Mouse (Mus musculus): ENCODE results near the gene P4ha3. TPM values are rescaled to one million over a fixed set of nuclear protein-coding genes. Genes with fewer than 3 reads are reported as not detected.

P4ha3 gene
- polyA plus RNA-seq, 1 experiment from 2014 or later, result 4.9 TPM

- Histone ChIP-seq H3K9me3 (ENCODE audit: control insufficient read depth, low read length) (no peaks in the 10 kb centered on the region), H3K36me3 (ENCODE audit: control insufficient read depth, insufficient read depth, low read length) (peaks cover 12% of the 10 kb centered on the region), H3K27me3 (ENCODE audit: control insufficient read depth, insufficient read depth, low read length) (no peaks in the 10 kb centered on the region), H3K4me3 (ENCODE audit: low read depth, low read length) (no peak overlapping the region), H3K27ac (ENCODE audit: low read depth, low read length) (no peak overlapping the region), H3K9ac (ENCODE audit: low read length) (no peak overlapping the region), H3K4me2 (ENCODE audit: low read depth) (no peak overlapping the region), H3K4me1 (ENCODE audit: control insufficient read depth, insufficient read depth, low read length) (no peaks in the 10 kb centered on the region)
- WGBS, result 95% methylated on average over 2 of the region's 2 CpGs
- DNase-seq (ENCODE audit: low spot score), result no peak
- no peak for ATAC-seq (ENCODE audit: insufficient read depth, low FRiP score, low TSS enrichment)
Observed at GRCm38 (mm10) chr7:100335921-100336320, 50.6 kb downstream of the P4ha3 start.

- Histone ChIP-seq H3K27ac (ENCODE audit: low read depth, low read length) (no peak overlapping the region), H3K36me3 (ENCODE audit: control insufficient read depth, insufficient read depth, low read length) (no peaks in the 10 kb centered on the region), H3K4me1 (ENCODE audit: control insufficient read depth, insufficient read depth, low read length) (no peaks in the 10 kb centered on the region), H3K9ac (ENCODE audit: low read length) (no peak overlapping the region), H3K4me3 (ENCODE audit: low read depth, low read length) (no peak overlapping the region), H3K4me2 (ENCODE audit: low read depth) (no peak overlapping the region), H3K27me3 (ENCODE audit: control insufficient read depth, insufficient read depth, low read length) (no peaks in the 10 kb centered on the region), H3K9me3 (ENCODE audit: control insufficient read depth, low read length) (no peaks in the 10 kb centered on the region)
- 88% methylated on average over 4 of the region's 4 CpGs for WGBS
- ATAC-seq (ENCODE audit: insufficient read depth, low FRiP score, low TSS enrichment) (no peak), DNase-seq (ENCODE audit: low spot score) (no peak)
Observed at GRCm38 (mm10) chr7:100354984-100355383, 69.7 kb downstream of the P4ha3 start.

GRCm38 (mm10) chr7:100356324-100356723, 71.0 kb downstream of the P4ha3 start:
- H3K9me3 ChIP-seq (ENCODE audit: control insufficient read depth, low read length), result no peaks in the 10 kb centered on the region
- no peaks in the 10 kb centered on the region for H3K4me1 ChIP-seq (ENCODE audit: control insufficient read depth, insufficient read depth, low read length)
- 86% methylated on average over 5 of the region's 5 CpGs for WGBS
- no peaks in the 10 kb centered on the region for H3K36me3 ChIP-seq (ENCODE audit: control insufficient read depth, insufficient read depth, low read length)
- ATAC-seq (ENCODE audit: insufficient read depth, low FRiP score, low TSS enrichment), result no peak
- H3K4me3 ChIP-seq (ENCODE audit: low read depth, low read length), result no peak overlapping the region
- H3K27ac ChIP-seq (ENCODE audit: low read depth, low read length), result no peak overlapping the region
- H3K4me2 ChIP-seq (ENCODE audit: low read depth), result no peak overlapping the region
- DNase-seq (ENCODE audit: low spot score), result no peak
- no peaks in the 10 kb centered on the region for H3K27me3 ChIP-seq (ENCODE audit: control insufficient read depth, insufficient read depth, low read length)
- H3K9ac ChIP-seq (ENCODE audit: low read length), result no peak overlapping the region

GRCm38 (mm10) chr7:100356768-100357167, 71.4 kb downstream of the P4ha3 start:
- no peak for DNase-seq (ENCODE audit: low spot score)

GRCm38 (mm10) chr7:100357856-100358255, 72.5 kb downstream of the P4ha3 start:
- Histone ChIP-seq H3K9me3 (ENCODE audit: control insufficient read depth, low read length) (no peaks in the 10 kb centered on the region), H3K9ac (ENCODE audit: low read length) (no peak overlapping the region), H3K4me1 (ENCODE audit: control insufficient read depth, insufficient read depth, low read length) (no peaks in the 10 kb centered on the region), H3K27me3 (ENCODE audit: control insufficient read depth, insufficient read depth, low read length) (no peaks in the 10 kb centered on the region), H3K27ac (ENCODE audit: low read depth, low read length) (no peak overlapping the region), H3K36me3 (ENCODE audit: control insufficient read depth, insufficient read depth, low read length) (no peaks in the 10 kb centered on the region), H3K4me3 (ENCODE audit: low read depth, low read length) (no peak overlapping the region), H3K4me2 (ENCODE audit: low read depth) (no peak overlapping the region)
- DNase-seq (ENCODE audit: low spot score) (no peak), ATAC-seq (ENCODE audit: insufficient read depth, low FRiP score, low TSS enrichment) (no peak)

More at GRCm38 (mm10) chr7:100356768-100357167, 71.4 kb downstream of the P4ha3 start:
- Histone ChIP-seq H3K4me1 (ENCODE audit: control insufficient read depth, insufficient read depth, low read length) (no peaks in the 10 kb centered on the region), H3K9ac (ENCODE audit: low read length) (no peak overlapping the region), H3K4me3 (ENCODE audit: low read depth, low read length) (no peak overlapping the region), H3K9me3 (ENCODE audit: control insufficient read depth, low read length) (no peaks in the 10 kb centered on the region), H3K27me3 (ENCODE audit: control insufficient read depth, insufficient read depth, low read length) (no peaks in the 10 kb centered on the region), H3K36me3 (ENCODE audit: control insufficient read depth, insufficient read depth, low read length) (no peaks in the 10 kb centered on the region), H3K27ac (ENCODE audit: low read depth, low read length) (no peak overlapping the region), H3K4me2 (ENCODE audit: low read depth) (no peak overlapping the region)
- ATAC-seq (ENCODE audit: insufficient read depth, low FRiP score, low TSS enrichment), result no peak
- WGBS, result 98% methylated on average over 1 of the region's 1 CpGs

- DNase-seq (ENCODE audit: low spot score) (no peak), ATAC-seq (ENCODE audit: insufficient read depth, low FRiP score, low TSS enrichment) (no peak)
- H3K36me3 ChIP-seq (ENCODE audit: control insufficient read depth, insufficient read depth, low read length), result no peaks in the 10 kb centered on the region
- no peak overlapping the region for H3K4me3 ChIP-seq (ENCODE audit: low read depth, low read length)
- no peaks in the 10 kb centered on the region for H3K4me1 ChIP-seq (ENCODE audit: control insufficient read depth, insufficient read depth, low read length)
- no peaks in the 10 kb centered on the region for H3K27me3 ChIP-seq (ENCODE audit: control insufficient read depth, insufficient read depth, low read length)
- no peak overlapping the region for H3K27ac ChIP-seq (ENCODE audit: low read depth, low read length)
- H3K9me3 ChIP-seq (ENCODE audit: control insufficient read depth, low read length), result no peaks in the 10 kb centered on the region
- H3K9ac ChIP-seq (ENCODE audit: low read length), result no peak overlapping the region
- 94% methylated on average over 2 of the region's 2 CpGs for WGBS
- H3K4me2 ChIP-seq (ENCODE audit: low read depth), result no peak overlapping the region
Observed at GRCm38 (mm10) chr7:100363162-100363561, 77.8 kb downstream of the P4ha3 start.

- no peaks in the 10 kb centered on the region for H3K9me3 ChIP-seq (ENCODE audit: control insufficient read depth, low read length)
- WGBS, result 57% methylated on average over 6 of the region's 6 CpGs
- H3K36me3 ChIP-seq (ENCODE audit: control insufficient read depth, insufficient read depth, low read length), result no peaks in the 10 kb centered on the region
- no peak overlapping the region for H3K27ac ChIP-seq (ENCODE audit: low read depth, low read length)
- no peak overlapping the region for H3K4me3 ChIP-seq (ENCODE audit: low read depth, low read length)
- H3K4me2 ChIP-seq (ENCODE audit: low read depth), result no peak overlapping the region
- no peaks in the 10 kb centered on the region for H3K27me3 ChIP-seq (ENCODE audit: control insufficient read depth, insufficient read depth, low read length)
- H3K4me1 ChIP-seq (ENCODE audit: control insufficient read depth, insufficient read depth, low read length), result peaks cover 2% of the 10 kb centered on the region; the same call in 1 of the 2 replicates
- H3K9ac ChIP-seq (ENCODE audit: low read length), result no peak overlapping the region
- DNase-seq (ENCODE audit: low spot score) (no peak), ATAC-seq (ENCODE audit: insufficient read depth, low FRiP score, low TSS enrichment) (no peak)
Observed at GRCm38 (mm10) chr7:100364888-100365287, 79.6 kb downstream of the P4ha3 start.

Other genes with a start within 250 kb of the P4ha3 start
- 76.9 and 78.2 TPM in 2 replicates for gene Pold3, start 164.0 kb upstream of the P4ha3 start, polyA plus RNA-seq (2014; fragmentation: Nextera tagmentation; extraction: Ambion mirVana)
- 22.9 and 24.2 TPM in 2 replicates for gene Lipt2, start 126.2 kb upstream of the P4ha3 start, polyA plus RNA-seq (2014; fragmentation: Nextera tagmentation; extraction: Ambion mirVana)
- gene Kcne3, start 109.0 kb upstream of the P4ha3 start, polyA plus RNA-seq (2014; fragmentation: Nextera tagmentation; extraction: Ambion mirVana), result 2.4 and 3.8 TPM in 2 replicates
- 8.9 and 10.4 TPM in 2 replicates for gene Pgm2l1, start 58.1 kb upstream of the P4ha3 start, polyA plus RNA-seq (2014; fragmentation: Nextera tagmentation; extraction: Ambion mirVana)
- gene C2cd3, start 86.7 kb downstream of the P4ha3 start, polyA plus RNA-seq (2014; fragmentation: Nextera tagmentation; extraction: Ambion mirVana), result 34.2 and 42.3 TPM in 2 replicates
- 116 and 124 TPM in 2 replicates for gene Ppme1, start 86.8 kb downstream of the P4ha3 start, polyA plus RNA-seq (2014; fragmentation: Nextera tagmentation; extraction: Ambion mirVana)
- not detected in 2 replicates for gene Ucp3, start 187.5 kb downstream of the P4ha3 start, polyA plus RNA-seq (2014; fragmentation: Nextera tagmentation; extraction: Ambion mirVana)
- gene Ucp2, start 207.8 kb downstream of the P4ha3 start, polyA plus RNA-seq (2014; fragmentation: Nextera tagmentation; extraction: Ambion mirVana), result 88.8 and 95.4 TPM in 2 replicates
- gene Dnajb13, start 229.4 kb downstream of the P4ha3 start, polyA plus RNA-seq (2014; fragmentation: Nextera tagmentation; extraction: Ambion mirVana), result 0.25 and 0.84 TPM in 2 replicates